Mouse (Mus musculus) midbrain, embryonic 15.5 days (tissue): ENCODE measurements around the gene Ina. TPM values are rescaled to one million over a fixed set of nuclear protein-coding genes. Genes with fewer than 3 reads are reported as not detected.

Source experiments
- ATAC-seq: fragments of 200-750 bp; cut with Nextera tagmentation; replicated peaks from 2 replicates; pipeline ENCODE4 v1.8.0; 2017; ENCODE audit warnings: moderate TSS enrichment
- H3K27ac ChIP-seq: fragments of 300-500 bp; sonication (generic); 2 replicates; pipeline ENCODE4 v1.5.1; 2015; ENCODE audit warnings: mild to moderate bottlenecking, inconsistent platforms
- H3K27me3 ChIP-seq: fragments of 300-500 bp; sonication (generic); replicated peaks from 2 replicates; pipeline ENCODE4 v1.6.1; 2015; ENCODE audit warnings: inconsistent platforms
- H3K36me3 ChIP-seq: fragments of 300-500 bp; sonication (generic); replicated peaks from 2 replicates; pipeline ENCODE4 v1.6.1; 2015; ENCODE audit warnings: inconsistent platforms
- H3K4me1 ChIP-seq: fragments of 300-500 bp; sonication (generic); 2 replicates; pipeline ENCODE4 v1.6.1; 2015; ENCODE audit warnings: inconsistent platforms
- H3K4me2 ChIP-seq: fragments of 300-500 bp; sonication (generic); 2 replicates; pipeline ENCODE4 v1.6.1; 2015; ENCODE audit warnings: inconsistent platforms, mild to moderate bottlenecking, moderate library complexity
- H3K4me3 ChIP-seq: fragments of 300-500 bp; sonication (generic); 2 replicates; pipeline ENCODE4 v1.5.1; 2015; ENCODE audit warnings: mild to moderate bottlenecking, inconsistent platforms
- H3K9ac ChIP-seq: fragments of 300-500 bp; sonication (generic); 2 replicates; pipeline ENCODE4 v1.6.1; 2015; ENCODE audit warnings: mild to moderate bottlenecking, inconsistent platforms
- H3K9me3 ChIP-seq: fragments of 300-500 bp; sonication (generic); 2 replicates; pipeline ENCODE4 v1.6.1; 2016; ENCODE audit warnings: inconsistent platforms
- WGBS: fragments of 180-500 bp; shearing (Covaris S2); methylation state at CpG from one replicate; pipeline ENCODE4 v1.1.7; 2015; ENCODE audit warnings: mixed read lengths; 5-methylcytosine and 5-hydroxymethylcytosine counted together
- polyA plus RNA-seq: library from polyadenylated mRNA; unstranded; fragments of >200 nt; fragmentation: Nextera tagmentation; extraction: Ambion mirVana; gene quantifications from 2 replicates; pipeline ENCODE4 v1.2.1, GENCODE M21; 2015

Ina gene
- polyA plus RNA-seq, 1 experiment from 2014 or later: 592 TPM

DNA sequence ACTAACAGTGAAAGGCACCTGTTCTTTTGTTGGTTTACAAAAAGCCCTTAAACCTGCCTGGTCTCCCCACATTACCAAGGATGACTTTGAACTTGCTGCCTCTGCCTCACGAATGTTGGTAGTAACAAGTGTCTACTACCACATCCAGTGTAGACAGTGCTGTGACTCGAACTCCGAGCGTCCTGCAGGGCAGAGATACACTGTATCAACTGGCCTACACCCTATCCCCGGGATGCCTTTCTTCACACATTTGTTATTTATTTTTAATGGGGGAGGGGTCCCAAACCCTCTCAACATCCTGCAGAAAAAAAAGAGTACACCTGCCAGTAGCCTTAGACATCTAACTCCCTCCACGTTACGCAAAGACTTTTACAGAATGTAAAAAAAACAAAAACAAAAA is 35.3 kb downstream of the Ina start:
- H3K27ac ChIP-seq: peak overlapping the region; percentile 93
- H3K4me3 ChIP-seq: peak overlapping the region; percentile 82
- peaks cover 11% of the 10 kb centered on the region; the same call in 1 of the 2 replicates for H3K36me3 ChIP-seq
- H3K4me1 ChIP-seq: peaks cover 18% of the 10 kb centered on the region
- H3K4me2 ChIP-seq: peak overlapping the region; percentile 74
- H3K9me3 ChIP-seq: no peaks in the 10 kb centered on the region
- ATAC-seq: peak; percentile 59; the same call in 1 of the 2 replicates
- 0 out of 2 replicates have a peak, but pooled peaks cover under 1% of the 10 kb centered on the region for H3K27me3 ChIP-seq
- H3K9ac ChIP-seq: peak overlapping the region; percentile 86
- 8% methylated on average over 7 of the region's 7 CpGs for WGBS

DNA sequence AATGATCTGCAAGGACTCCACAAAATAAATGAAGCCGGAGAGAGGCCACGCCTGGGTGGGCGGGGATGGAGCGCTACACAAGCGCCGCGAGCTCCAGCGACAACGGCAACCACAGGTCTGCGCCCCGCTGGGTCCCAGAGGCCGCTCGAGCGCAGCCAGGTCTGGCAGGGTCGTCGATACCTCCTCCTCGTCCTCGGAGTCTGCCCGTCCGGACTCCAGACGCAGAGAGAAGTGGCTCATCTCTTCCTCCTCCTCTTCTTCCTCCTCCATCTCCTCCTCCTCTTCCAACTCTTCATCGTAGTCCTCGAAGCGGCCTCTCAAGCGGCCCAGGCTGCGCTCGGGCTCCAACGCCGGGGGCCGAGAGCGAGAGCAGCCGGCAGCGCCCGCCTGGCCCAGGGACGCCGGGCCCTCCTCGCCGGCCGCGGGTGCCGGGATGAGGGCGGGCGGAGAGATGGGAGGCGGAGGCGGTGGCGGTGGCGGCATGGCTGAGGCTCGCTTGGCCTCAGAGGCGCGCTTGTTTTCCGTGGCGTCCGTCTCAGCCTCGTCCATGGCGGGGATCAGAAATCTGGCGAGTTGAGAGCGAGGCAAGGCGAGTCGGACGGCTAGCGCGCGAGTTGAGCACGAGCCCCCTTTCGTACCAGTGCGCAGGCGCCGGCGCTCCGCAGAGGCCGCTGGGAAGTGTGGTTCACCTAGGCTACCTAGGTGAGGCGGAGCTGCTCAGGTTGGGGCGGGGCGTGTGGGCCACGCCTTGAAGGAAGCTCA is 36.0 kb downstream of the Ina start, which contains the start of gene Pcgf6:
Gene Pcgf6 (minus strand): TSS at position 636 of the 762 bp plus-strand sequence.
- Histone ChIP-seq H3K36me3 (peaks cover 9% of the 10 kb centered on the region; the same call in 1 of the 2 replicates), H3K27me3 (0 out of 2 replicates have a peak, but pooled peaks cover 2% of the 10 kb centered on the region), H3K4me2 (peak within 1 kb of the TSS; percentile 74), H3K4me1 (peaks cover 18% of the 10 kb centered on the region), H3K9me3 (no peaks in the 10 kb centered on the region), H3K9ac (peak within 1 kb of the TSS; percentile 86), H3K4me3 (peak within 1 kb of the TSS; percentile 82), H3K27ac (peak within 1 kb of the TSS; percentile 93)
- WGBS: under 1% methylated on average over 74 of the region's 75 CpGs
- ATAC-seq: peak; percentile 94

DNA sequence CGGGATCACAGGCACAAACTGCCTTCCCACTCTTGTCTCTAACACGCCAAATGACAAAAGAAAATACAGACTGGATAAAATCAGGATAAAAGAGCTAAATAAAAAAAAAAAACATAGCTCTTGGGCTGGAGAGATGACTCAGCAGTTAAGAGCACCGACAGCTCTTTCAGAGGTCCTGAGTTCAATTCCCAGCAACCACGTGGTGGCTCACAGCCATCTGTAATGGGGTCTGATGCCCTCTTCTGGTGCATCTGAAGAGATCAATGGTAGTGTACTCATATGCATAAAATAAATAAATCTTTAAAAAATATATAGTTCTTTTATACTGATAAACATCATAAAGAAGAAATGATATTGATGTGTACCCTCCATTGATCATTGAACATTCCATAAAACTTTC is 38.4 kb downstream of the Ina start:
- Histone ChIP-seq H3K9ac (no peak overlapping the region), H3K27ac (no peak overlapping the region), H3K4me3 (no peak overlapping the region), H3K27me3 (0 out of 2 replicates have a peak, but pooled peaks cover 2% of the 10 kb centered on the region), H3K4me2 (no peak overlapping the region), H3K4me1 (peaks cover 18% of the 10 kb centered on the region), H3K36me3 (no peaks in the 10 kb centered on the region), H3K9me3 (no peaks in the 10 kb centered on the region)
- ATAC-seq: no peak
- WGBS: 90% methylated on average over 4 of the region's 4 CpGs

DNA sequence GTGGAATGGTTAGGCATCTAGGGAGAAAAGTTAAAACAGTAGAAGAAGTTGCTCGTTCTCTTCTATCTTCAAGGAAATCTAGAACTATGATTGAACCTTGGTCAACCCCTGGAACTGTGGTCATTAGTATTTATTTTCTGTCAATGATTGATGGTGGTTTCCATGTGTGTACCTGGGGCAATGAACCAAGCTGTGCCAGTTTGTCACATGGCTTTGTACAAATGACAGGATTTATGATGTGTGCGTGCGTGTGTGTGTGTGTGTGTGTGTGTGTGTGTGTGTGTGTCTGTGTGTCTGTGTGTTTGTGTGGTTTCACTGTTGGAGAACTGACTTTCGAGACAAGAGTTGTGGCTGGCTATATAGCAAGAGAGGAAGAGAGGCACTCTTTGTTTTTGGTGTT is 39.0 kb downstream of the Ina start:
- WGBS: 94% methylated on average over 4 of the region's 4 CpGs
- H3K27ac ChIP-seq: no peak overlapping the region
- no peaks in the 10 kb centered on the region for H3K36me3 ChIP-seq
- H3K27me3 ChIP-seq: 0 out of 2 replicates have a peak, but pooled peaks cover 2% of the 10 kb centered on the region
- no peaks in the 10 kb centered on the region for H3K9me3 ChIP-seq
- no peak overlapping the region for H3K9ac ChIP-seq
- H3K4me3 ChIP-seq: no peak overlapping the region
- no peak for ATAC-seq
- no peak overlapping the region for H3K4me2 ChIP-seq
- peaks cover 15% of the 10 kb centered on the region for H3K4me1 ChIP-seq

GRCm38 (mm10) chr19:47057684-47058083 is 43.2 kb downstream of the Ina start:
- H3K4me3 ChIP-seq: no peak overlapping the region
- no peaks in the 10 kb centered on the region for H3K36me3 ChIP-seq
- ATAC-seq: no peak
- 0 out of 2 replicates have a peak, but pooled peaks cover 2% of the 10 kb centered on the region for H3K27me3 ChIP-seq
- no peaks in the 10 kb centered on the region for H3K9me3 ChIP-seq
- no peaks in the 10 kb centered on the region for H3K4me1 ChIP-seq
- 79% methylated on average over 1 of the region's 1 CpGs for WGBS
- H3K9ac ChIP-seq: no peak overlapping the region
- no peak overlapping the region for H3K4me2 ChIP-seq
- no peak overlapping the region for H3K27ac ChIP-seq

GRCm38 (mm10) chr19:47065860-47066259 is 51.4 kb downstream of the Ina start:
- H3K4me2 ChIP-seq: no peak overlapping the region
- no peak overlapping the region for H3K4me3 ChIP-seq
- peaks cover 12% of the 10 kb centered on the region for H3K4me1 ChIP-seq
- 93% methylated on average over 3 of the region's 3 CpGs for WGBS
- H3K36me3 ChIP-seq: no peaks in the 10 kb centered on the region
- H3K27me3 ChIP-seq: no peaks in the 10 kb centered on the region
- H3K9me3 ChIP-seq: no peaks in the 10 kb centered on the region
- H3K27ac ChIP-seq: no peak overlapping the region
- no peak for ATAC-seq
- H3K9ac ChIP-seq: no peak overlapping the region

DNA sequence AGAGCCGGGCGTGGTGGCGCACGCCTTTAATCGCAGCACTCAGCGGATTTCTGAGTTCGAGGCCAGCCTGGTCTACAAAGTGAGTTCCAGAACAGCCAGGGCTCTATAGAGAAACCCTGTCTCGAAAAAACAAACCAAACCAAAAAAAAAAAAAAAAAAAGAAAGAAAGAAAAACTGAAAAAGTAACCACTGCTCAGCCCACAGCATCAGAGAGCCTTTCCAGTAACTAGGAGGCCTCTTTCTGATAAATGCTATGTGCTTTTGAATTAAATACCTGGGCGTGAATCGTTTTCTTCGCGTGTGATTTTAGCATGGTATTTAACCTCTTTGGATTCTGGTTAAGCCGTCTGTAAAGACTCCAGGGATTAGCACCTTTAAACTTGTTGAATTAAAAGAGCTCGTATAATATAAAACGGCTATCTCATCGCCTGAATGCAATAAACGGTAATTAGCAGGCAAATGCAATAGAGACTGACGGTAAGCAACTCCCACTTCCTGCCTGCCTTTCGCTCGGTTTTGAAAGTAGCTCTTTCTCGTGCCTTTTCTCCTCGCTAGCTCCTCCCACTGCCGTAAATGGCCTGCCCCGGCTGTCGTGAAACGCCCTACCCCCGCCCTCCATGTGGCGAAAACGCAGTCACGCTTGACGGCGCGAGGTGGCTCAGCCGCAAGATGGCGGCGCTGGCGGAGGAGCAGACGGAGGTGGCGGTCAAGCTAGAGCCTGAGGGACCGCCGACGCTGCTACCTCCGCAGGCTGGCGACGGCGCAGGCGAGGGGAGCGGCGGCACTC is 52.8 kb downstream of the Ina start, which contains the start of gene Taf5:
Gene Taf5 (plus strand): TSS at position 651 of the 787 bp plus-strand sequence.
- 11% methylated on average over 49 of the region's 49 CpGs for WGBS
- Histone ChIP-seq H3K4me3 (peak within 1 kb of the TSS; percentile 99), H3K4me2 (peak within 1 kb of the TSS; percentile 75), H3K4me1 (peaks cover 12% of the 10 kb centered on the region), H3K27ac (peak within 1 kb of the TSS; percentile 89), H3K9ac (peak within 1 kb of the TSS; percentile 90), H3K36me3 (peaks cover 7% of the 10 kb centered on the region), H3K9me3 (no peaks in the 10 kb centered on the region), H3K27me3 (no peaks in the 10 kb centered on the region)
- ATAC-seq: peak; percentile 88

GRCm38 (mm10) chr19:47067924-47068611 is 53.6 kb downstream of the Ina start:
- peaks cover 10% of the 10 kb centered on the region for H3K36me3 ChIP-seq
- H3K4me3 ChIP-seq: peak overlapping the region; percentile 99
- peak overlapping the region; percentile 89 for H3K27ac ChIP-seq
- H3K9me3 ChIP-seq: no peaks in the 10 kb centered on the region
- peak overlapping the region; percentile 75 for H3K4me2 ChIP-seq
- peak; percentile 91 for ATAC-seq
- peak overlapping the region; percentile 90 for H3K9ac ChIP-seq
- H3K4me1 ChIP-seq: peaks cover 12% of the 10 kb centered on the region
- WGBS: under 1% methylated on average over 59 of the region's 72 CpGs
- no peaks in the 10 kb centered on the region for H3K27me3 ChIP-seq

Other genes starting within 250 kb of the Ina start
- 87.7 and 90.5 TPM in 2 replicates for gene Nt5c2, start 455 bp downstream of the Ina start, polyA plus RNA-seq
- gene Pcgf6, start 36.2 kb downstream of the Ina start, polyA plus RNA-seq: 30.9 and 33.5 TPM in 2 replicates
- gene Taf5, start 53.0 kb downstream of the Ina start, polyA plus RNA-seq: 6.4 and 6.6 TPM in 2 replicates
- 1,240 and 1,355 TPM in 2 replicates for gene Usmg5, start 75.9 kb downstream of the Ina start, polyA plus RNA-seq
- gene Pdcd11, start 76.1 kb downstream of the Ina start, polyA plus RNA-seq: 6.6 and 6.8 TPM in 2 replicates
- 1.1 and 1.5 TPM in 2 replicates for gene Calhm2, start 123.6 kb downstream of the Ina start, polyA plus RNA-seq
- not detected in 2 replicates for gene Calhm1, start 129.6 kb downstream of the Ina start, polyA plus RNA-seq
- gene Calhm3, start 143.1 kb downstream of the Ina start, polyA plus RNA-seq: not detected in 2 replicates
- gene Neurl1a, start 164.1 kb downstream of the Ina start, polyA plus RNA-seq: 14.8 and 15.0 TPM in 2 replicates